Mouse (Mus musculus): ENCODE data around the gene Sik3.

DNA sequence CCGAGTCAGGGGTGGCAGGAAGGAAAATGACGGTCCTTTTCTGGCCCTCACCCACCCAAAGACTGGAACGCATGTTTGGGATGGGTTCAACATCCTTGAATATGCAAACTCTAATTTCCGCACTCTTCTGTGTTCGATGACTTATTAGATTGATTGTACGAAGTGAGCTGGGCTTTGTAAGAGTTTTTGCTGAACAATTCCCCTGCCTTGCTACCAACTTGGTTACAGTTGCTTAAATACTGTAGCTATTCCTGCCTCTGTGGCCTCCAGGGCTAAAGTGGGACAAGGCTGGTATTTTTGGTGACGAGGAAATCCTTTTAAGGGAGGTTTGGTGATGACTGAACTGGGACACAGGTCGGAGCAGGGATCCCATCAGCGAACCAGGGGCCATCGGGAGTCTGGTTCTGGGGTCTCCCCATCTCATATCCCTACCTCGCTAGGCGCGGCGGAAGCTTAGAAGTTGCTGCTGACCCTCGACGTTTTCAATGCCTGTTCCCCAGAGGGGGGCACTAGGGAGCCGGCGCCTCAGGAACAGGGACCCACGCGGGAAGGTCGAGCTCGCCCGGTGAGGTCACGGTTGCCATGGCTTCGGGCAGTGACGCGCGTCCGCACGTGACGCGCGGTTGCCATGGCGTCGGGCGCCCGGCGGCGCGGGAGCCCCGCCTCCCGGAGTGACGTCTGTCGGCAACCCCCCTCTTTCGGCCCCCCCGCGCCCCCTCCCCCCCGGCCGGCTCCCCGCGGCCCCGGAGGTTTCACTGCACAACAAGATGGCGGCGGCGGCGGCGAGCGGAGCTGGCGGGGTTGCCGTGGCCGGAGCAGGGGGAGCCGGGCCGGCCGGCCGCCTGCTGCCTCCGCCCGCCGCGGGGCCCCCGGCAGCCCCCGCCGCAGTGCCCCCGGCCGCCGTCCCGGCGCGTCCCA, at the start of gene Sik3, which contains the start of gene Pafah1b2:
- TF ChIP-seq CTCF (IDR thresholded peaks at IDR 0.05; ENCODE audit: control insufficient read depth, insufficient read depth, insufficient replicate concordance, low read depth, low read length) = peak; percentile 39; the same call in 1 of the 2 replicates
- TF ChIP-seq POLR2A (IDR thresholded peaks at IDR 0.05; ENCODE audit: control insufficient read depth, low read depth, low read length) = peak; percentile 74; the same call in 1 of the 2 replicates
